Mouse (Mus musculus) olfactory bulb, adult 2 months (tissue): ENCODE results near the gene Cd3d.

Experiments
- CTCF ChIP-seq: fragments of 200-500 bp; IDR thresholded peaks from 2 replicates; pipeline ENCODE4 v1.5.1; 2012; ENCODE audit warnings: low read depth, mild to moderate bottlenecking, low read length, moderate library complexity; ENCODE audit not compliant: insufficient read depth
- POLR2A ChIP-seq: fragments of 200-500 bp; IDR thresholded peaks from 2 replicates; pipeline ENCODE4 v1.6.1; 2012; ENCODE audit warnings: mild to moderate bottlenecking, low read depth, low read length, moderate library complexity; ENCODE audit not compliant: insufficient read depth

DNA sequence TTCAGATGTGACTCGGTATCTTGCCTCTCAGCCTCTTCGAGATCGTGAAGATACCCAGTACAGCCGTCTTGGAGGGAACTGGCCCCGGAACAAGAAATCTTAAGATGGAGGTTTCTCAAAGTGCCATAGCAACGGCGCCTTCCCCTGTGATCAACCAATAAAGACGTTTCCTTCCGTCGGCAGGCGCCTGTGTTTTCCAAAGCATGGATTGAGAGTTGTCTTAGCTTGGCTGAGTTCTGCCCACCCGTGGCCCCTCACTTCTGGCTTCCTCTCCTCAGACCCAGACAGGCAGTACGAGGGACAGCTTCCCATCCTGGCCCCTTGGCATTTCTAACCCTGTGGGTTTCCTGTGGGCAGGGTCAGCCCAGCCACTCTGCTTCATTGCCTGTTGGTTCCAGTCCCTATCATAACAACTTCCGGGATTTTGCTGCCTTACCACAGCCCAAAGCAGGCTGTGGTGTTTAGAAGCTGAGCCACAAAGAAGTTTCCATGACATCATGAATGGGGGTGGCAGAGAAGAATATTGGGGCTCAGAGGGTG is 4.7 kb downstream of the Cd3d start:
- TF ChIP-seq CTCF (no peak), POLR2A (no peak)
